Mouse (Mus musculus) retina, embryonic 14.5 days (tissue): ENCODE measurements around the gene Fbxl21.

Source experiments
- DNase-seq: peaks from one replicate; pipeline ENCODE4 v3.0.0-alpha.2; 2015; ENCODE audit warnings: low spot score

Fbxl21 gene

DNA sequence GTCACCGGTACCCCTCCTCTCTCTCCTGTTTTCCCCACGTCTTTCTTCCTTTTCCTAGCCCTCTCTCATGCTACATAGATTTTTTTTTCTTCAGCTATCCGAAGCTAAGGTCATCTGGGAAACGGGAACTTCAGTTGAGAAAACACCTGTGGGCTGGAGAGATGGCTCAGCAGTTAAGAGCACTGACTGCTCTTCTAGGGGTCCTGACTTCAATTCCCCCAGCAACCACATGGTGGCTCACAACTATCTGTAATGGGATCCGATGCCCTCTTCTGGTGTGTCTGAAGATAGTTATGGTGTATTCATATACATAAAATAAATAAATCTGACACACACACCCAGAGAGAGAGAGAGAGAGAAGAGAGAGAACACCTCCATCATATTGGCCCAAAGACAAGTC, 13.3 kb downstream of the Fbxl21 start:
- DNase-seq = no peak

DNA sequence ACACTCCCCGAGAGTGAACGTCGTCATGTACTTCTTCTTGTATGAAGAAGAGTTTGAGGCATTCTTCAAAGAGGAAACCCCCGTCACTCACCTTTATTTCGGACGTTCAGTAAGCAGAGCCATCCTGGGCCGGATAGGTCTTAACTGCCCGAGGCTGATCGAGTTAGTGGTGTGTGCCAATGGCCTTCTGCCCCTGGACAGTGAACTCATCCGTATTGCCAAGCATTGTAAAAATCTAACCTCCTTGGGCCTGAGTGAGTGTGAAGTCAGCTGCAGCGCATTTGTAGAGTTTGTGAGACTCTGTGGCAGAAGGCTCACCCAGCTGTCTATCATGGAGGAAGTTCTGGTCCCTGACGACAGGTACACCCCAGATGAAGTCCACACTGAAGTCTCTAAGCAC, 14.8 kb downstream of the Fbxl21 start:
- no peak for DNase-seq

- DNase-seq = no peak
These were observed 17.6 kb downstream of the Fbxl21 start for GRCm38 (mm10) chr13:56539846-56540245.

DNA sequence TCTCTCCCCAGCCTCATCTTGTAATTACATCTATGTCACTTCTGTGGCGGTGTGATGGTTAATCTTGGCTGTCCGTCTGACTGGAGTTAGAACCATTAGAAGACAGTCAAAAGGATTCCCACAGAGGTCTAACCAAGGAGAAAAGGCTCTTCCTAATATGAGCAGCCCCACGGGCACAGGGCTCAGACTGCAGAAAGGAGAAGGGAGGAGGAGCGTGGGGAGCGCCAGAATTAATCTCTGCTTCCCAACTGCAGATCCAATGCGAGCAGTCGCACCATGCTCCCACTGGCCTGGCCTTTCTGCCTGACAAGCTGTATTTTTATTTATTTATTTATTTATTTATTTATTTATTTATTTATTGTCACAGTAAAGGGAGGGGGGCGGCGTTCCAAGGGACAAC, 21.5 kb downstream of the Fbxl21 start:
- DNase-seq = no peak

- no peak for DNase-seq
These were observed 22.7 kb downstream of the Fbxl21 start for GRCm38 (mm10) chr13:56544956-56545355.

GRCm38 (mm10) chr13:56548401-56548800, 26.1 kb downstream of the Fbxl21 start, which contains the start of gene Lect2:
TSS of gene Lect2 (minus strand) at chr13:56548502.
- DNase-seq = no peak

DNA sequence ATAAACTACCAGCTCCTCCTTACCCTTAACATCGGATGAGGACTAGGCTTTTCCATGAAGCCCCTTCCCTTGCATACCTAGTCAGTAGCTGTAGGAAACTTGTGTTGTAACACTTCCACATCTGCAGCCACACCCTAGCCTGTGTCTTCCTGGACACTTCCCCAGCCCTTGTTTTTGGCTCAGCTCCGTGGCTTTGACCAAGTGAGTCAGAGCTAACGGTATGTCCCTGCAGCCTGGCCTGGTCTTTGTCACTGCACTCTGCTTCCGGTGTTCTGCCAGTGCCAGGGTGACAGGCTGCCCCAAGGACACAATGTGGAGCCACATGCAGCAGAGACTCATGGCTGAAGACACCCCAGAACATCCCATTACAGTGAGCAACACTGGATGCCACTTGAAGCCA, 27.1 kb downstream of the Fbxl21 start:
- DNase-seq = no peak

- no peak for DNase-seq
These were observed 28.3 kb downstream of the Fbxl21 start for GRCm38 (mm10) chr13:56550574-56550973.

DNA sequence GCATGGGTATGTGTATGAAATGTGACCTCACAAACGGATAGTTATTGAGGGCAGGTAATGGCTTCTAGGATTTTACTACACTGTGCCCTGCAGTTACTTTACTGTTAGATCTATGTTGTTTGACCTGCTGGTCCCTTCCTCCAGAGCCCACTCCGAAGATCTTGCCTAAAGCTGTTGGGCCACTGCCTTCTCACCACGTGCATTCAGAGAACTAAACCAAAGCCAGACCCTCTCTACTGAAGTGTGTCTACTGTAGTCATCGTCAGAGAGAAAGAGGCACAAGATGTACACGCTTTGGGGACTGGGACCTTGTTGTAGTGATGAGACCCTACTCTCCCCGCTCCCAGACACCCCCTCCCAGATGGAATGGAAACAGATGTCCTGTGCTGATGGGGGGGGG, 29.4 kb downstream of the Fbxl21 start:
- no peak for DNase-seq

DNA sequence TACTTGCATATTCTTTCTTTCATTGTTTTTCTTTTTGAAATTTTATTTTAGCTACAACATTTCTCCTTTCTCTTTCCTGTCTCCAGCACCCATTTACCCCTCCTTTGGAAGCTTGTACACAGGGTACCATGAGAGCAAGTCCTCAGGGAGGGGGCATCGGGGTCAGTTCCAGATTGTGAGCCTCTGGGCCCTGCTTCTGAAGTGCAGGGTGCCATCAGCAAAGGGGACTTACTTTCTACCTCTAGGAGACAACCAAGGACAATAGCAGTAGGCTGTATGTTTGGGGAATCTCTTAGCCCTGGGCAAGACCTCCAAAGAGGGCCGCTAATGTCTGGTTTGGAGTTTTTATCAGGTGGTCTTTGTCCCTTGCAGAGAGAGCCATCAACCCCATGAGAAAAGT, 31.7 kb downstream of the Fbxl21 start:
- DNase-seq = no peak

GRCm38 (mm10) chr13:56554409-56554808, 32.1 kb downstream of the Fbxl21 start:
- DNase-seq = peak; percentile 80

DNA sequence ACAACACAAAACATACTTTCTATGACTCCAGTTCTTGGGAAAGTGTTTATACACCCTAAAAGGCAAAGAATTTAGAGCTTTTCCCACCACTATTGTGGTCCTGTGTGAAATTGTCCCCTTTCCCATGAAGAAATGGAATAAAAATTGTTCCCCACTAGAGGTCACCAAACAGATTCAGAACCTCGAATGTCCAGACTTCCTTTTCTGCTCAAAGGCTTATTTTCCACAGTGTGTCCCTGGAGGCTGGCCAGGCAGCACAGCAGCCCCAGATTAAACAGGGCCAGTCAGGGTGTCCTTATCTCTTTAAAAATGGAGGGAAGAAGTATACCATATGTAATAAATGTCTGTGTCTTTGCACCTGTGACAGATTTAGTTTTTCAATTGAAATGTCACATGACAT, 33.7 kb downstream of the Fbxl21 start:
- DNase-seq = peak; percentile 74

DNA sequence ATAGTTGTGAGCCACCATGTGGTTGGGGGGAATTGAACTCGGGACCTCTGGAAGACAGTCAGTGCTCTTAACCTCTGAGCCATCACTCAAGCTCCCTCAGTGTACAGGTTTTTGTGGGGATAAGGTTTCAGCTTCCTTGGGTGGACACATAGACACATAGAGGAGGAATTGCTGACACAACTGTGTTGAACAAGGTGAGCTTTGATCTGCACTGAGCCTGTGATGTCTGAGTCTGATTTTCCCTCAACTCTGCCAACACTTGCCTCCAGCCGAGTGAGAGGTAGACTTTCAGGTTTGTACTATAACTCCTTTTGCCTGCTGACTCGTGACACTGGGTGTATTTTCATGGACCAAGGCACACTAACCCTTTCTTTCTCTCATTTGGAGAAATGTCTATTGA, 34.4 kb downstream of the Fbxl21 start:
- no peak for DNase-seq

- DNase-seq = no peak
These were observed 36.5 kb downstream of the Fbxl21 start for GRCm38 (mm10) chr13:56558811-56559210.

DNA sequence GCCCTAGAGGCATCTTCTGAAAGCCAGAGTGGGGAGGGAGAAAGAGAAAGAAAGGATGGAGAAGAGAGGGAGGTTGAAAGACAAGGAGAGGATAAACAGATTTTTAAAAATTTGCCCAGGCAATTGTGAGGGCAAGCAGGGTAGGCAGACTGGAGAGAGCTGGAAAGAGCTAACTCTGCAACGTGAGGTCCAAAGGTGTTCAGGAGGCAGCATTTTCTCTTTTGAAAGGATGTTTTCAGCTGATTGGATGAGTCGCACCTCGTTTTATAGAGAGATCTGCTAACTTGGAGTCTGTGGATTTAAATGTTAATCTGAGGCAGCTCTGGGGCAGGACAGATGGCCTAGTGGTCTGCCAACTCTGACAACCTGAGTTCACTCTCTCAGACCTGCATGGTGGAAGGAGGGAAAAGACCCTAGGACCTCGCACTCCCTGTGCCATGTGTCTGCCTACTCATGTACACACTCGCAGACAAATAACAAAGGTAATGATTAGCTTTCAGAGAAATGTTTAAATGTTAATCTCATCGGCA, 37.6 kb downstream of the Fbxl21 start:
- DNase-seq = no peak

DNA sequence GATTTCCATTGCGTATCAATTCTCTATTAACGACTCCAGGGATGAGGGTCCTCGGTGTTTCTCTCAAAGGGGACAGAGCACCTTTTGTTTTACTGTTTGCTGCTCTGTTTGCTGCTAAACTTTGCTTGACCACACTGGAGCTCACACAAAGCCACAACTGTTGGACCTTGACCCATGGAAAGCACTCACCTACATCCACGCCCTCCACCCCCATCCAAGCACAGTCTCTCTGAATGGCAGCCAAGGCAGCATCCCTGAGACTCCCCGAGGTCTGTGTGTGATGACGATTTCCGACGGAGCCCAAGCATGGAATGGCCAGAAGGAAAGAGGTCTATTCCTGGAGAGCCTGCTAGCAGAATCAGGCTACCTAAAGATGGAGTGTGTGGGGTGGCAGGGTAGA, 38.9 kb downstream of the Fbxl21 start:
- no peak for DNase-seq

DNA sequence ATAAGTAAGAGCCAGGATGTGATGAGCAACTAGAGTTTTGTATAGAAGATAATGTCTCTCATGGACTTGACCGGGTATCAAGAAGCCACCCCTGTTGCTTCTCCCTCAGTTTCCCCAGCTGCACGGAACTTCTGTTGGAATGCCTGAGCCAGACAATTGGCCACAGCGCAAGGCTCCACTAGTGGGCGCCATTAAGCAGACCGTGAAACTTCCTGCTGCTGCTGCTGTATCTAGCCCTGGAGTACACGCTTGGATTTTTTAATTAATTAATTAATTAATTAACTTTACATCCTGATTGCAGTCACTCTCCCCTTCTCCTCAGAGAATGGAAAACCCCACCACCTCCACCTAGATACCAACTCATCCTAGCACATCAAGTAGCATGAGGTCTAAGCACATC, 40.8 kb downstream of the Fbxl21 start:
- DNase-seq = peak; percentile 70

DNA sequence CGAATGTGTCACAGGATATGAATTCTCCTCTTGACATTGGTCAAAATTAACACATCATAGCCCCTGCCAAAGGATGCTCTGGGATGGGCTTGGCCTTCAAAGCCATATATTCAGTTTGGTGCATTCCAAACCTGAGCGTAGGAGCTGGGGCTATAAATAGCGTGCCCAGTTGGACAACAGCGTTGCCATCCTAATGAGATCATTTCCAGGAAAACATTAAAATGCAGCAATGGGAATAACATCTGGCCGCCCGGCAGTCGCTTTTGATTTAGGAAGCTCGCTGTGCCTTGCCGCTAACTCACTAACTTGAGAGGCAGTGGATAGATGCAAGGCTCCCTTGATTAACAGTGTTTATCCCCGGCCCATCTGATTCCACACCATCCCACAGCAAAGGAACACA, 44.1 kb downstream of the Fbxl21 start:
- no peak for DNase-seq

DNA sequence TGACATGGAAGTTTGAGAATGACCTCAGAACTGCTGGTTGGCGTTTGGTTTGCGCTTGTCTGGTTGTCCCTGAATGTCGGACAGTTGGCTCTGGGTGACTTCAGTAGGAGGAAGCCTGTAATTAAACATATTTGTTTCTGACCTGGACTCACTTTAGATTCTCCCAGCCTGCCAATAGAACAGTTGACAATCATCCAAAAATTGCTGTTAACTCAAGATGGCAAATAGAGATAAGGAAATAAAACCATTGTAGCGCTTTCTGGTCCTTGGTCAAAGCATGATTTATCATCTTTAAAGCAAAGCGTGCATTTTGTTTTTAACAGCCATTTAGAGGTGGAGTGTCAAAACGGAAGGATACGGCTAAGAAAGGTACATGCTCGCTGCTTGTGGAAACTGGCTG, 49.4 kb downstream of the Fbxl21 start:
- no peak for DNase-seq

GRCm38 (mm10) chr13:56575074-56575473, 52.8 kb downstream of the Fbxl21 start:
- no peak for DNase-seq

GRCm38 (mm10) chr13:56575701-56576321, 53.5 kb downstream of the Fbxl21 start:
- peak; percentile 75 for DNase-seq

DNA sequence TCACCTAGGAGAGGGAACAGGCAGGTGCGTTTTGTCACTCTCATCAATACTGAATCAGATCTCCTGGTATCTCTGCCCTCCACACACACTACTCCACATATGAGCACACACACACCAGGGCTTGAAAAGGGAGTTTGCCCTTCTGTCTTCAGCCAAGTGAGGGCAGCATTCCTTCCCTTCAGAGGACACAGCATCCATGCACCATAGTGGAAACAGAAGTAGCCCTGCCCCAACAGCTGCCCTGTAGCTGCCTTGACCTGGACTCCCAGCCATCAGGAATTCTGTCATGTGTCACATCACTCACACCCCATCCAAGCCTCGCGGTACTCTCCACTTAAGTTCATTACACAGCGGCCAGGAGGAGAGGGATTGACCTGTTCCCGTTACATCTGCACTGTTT, 55.8 kb downstream of the Fbxl21 start:
- no peak for DNase-seq

DNA sequence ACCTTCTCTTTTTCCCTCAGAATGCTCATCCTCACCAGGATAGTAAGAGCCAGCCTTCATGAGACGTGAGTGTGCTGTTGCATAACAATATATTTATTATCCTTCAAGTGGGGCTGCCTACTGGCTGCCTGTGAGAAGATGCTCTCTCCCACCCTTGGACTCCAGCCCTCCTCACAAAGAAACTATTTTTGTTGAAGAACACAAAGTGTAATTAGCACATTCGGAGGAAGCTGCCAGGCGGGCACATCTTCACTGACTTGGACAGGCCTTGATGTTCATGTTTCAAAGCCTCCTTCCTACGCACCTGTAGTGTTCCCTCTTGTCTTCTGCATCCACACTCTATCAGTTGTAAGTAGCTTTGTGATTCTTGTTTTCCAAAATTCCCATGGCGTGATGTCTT, 58.2 kb downstream of the Fbxl21 start:
- no peak for DNase-seq

DNA sequence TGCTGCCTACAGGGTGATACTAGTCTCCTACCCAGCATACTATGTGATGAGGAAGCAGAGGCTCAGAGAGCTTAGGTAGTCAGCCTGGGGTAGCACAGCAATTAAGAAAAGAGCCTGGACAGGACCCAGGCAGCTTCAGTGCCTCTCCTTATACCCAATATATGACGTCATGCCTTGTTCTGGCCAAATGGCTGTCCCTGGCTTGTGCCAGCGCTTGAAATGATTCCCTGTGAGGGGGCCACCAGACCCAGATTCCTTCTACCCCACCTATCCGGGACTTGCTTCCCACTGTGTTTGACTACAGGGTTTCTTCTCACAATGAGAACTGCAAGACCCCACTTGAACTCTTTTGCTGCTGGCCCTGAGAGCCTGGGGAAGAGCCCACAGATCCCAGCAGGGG, 59.2 kb downstream of the Fbxl21 start:
- DNase-seq = peak; percentile 62
